Mouse (Mus musculus) embryonic facial prominence, embryonic 10.5 days (tissue): Measurements from ENCODE around the gene Gsta2. TPM values are rescaled to one million over a fixed set of nuclear protein-coding genes. Genes with fewer than 3 reads are reported as not detected.
A peak's percentile ranks its signal among the peaks of the same experiment; 100 is the strongest.

ENCODE experiments used
- DNase-seq: peaks from one replicate; pipeline ENCODE4 v3.0.0-alpha.2; 2017; ENCODE audit warnings: low spot score
- H3K27ac ChIP-seq: fragments of 300-500 bp; sonication (generic); replicated peaks from 2 replicates; pipeline ENCODE4 v1.5.1; 2016; ENCODE audit warnings: mild to moderate bottlenecking
- H3K27me3 ChIP-seq: fragments of 300-500 bp; sonication (generic); replicated peaks from 2 replicates; pipeline ENCODE4 v1.6.1; 2016; ENCODE audit warnings: low read depth, mild to moderate bottlenecking; ENCODE audit not compliant: poor library complexity, severe bottlenecking
- H3K36me3 ChIP-seq: fragments of 300-500 bp; sonication (generic); replicated peaks from 2 replicates; pipeline ENCODE4 v1.6.1; 2016; ENCODE audit warnings: mild to moderate bottlenecking, moderate library complexity
- H3K4me1 ChIP-seq: fragments of 300-500 bp; sonication (generic); 2 replicates; pipeline ENCODE4 v1.6.1; 2016
- H3K4me3 ChIP-seq: fragments of 300-500 bp; sonication (generic); 2 replicates; pipeline ENCODE4 v1.5.1; 2016; ENCODE audit warnings: mild to moderate bottlenecking, moderate library complexity
- H3K9me3 ChIP-seq: fragments of 300-500 bp; sonication (generic); 2 replicates; pipeline ENCODE4 v1.6.1; 2016; ENCODE audit warnings: mild to moderate bottlenecking
- WGBS: fragments of 180-500 bp; shearing (Covaris S2); methylation state at CpG from one replicate; pipeline ENCODE4 v1.1.7; 2016; 5-methylcytosine and 5-hydroxymethylcytosine counted together
- polyA plus RNA-seq: library from polyadenylated mRNA; unstranded; fragments of >200 nt; fragmentation: Nextera tagmentation; extraction: Ambion mirVana; gene quantifications from 2 replicates; pipeline ENCODE4 v1.2.1, GENCODE M21; 2016

Gsta2 gene
- not detected in 2 replicates for polyA plus RNA-seq

DNA sequence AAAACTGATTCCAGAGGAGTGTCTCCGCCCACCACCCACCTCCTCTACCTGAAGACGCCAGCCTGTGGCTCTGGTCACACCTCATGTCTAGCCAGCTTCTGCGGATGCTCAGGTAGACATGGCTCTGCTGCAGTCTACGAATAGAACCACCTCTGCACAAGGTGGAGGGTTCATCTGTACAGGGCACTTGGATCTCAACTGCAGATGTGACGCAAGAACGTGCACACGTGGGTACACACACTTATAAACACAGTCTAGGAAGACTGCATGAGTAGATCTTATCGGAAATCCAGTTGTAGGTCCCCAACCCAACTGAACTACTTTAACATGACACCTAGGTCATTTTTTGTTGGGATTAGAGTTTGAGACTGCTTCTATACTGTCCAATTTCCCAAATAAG, at the start of gene Gsta2:
Gene Gsta2 (minus strand): TSS at position 178 of the 400 bp plus-strand sequence.
- Histone ChIP-seq H3K4me3 (no peak within 1 kb of the TSS), H3K27ac (no peak within 1 kb of the TSS), H3K4me1 (no peaks in the 10 kb centered on the region), H3K36me3 (no peaks in the 10 kb centered on the region), H3K27me3 (no peaks in the 10 kb centered on the region), H3K9me3 (no peaks in the 10 kb centered on the region)
- WGBS = 90% methylated on average over 8 of the region's 8 CpGs
- no peak for DNase-seq

- Histone ChIP-seq H3K4me3 (no peak overlapping the region), H3K27ac (no peak overlapping the region), H3K27me3 (peaks cover 27% of the 10 kb centered on the region), H3K36me3 (no peaks in the 10 kb centered on the region), H3K4me1 (no peaks in the 10 kb centered on the region), H3K9me3 (no peaks in the 10 kb centered on the region)
- DNase-seq = no peak
- 94% methylated on average over 7 of the region's 7 CpGs for WGBS
Measured at GRCm38 (mm10) chr9:78401596-78401995, 46.0 kb upstream of the Gsta2 start.

- H3K4me3 ChIP-seq = no peak overlapping the region
- WGBS = 90% methylated on average over 5 of the region's 5 CpGs
Measured at GRCm38 (mm10) chr9:78400570-78400969, 45.0 kb upstream of the Gsta2 start.

DNA sequence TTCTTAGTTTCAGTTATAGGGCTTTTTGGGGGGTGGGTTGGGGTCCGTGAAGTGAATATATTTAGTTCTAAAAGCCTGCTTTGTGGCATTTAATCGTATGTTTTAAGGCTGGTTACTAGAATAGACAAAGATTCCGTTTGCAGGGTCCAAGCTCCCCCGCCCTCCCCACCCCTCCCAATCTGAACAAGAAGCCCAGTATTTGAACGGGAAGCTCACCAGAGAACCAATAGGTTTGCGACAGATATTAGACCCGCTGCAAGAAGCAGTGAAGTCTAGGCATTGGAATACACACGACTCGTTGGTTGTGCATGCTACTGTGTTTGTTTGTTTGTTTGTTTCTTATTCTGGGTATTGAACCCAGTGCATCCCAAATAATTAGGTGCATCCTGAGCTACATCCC, 40.9 kb upstream of the Gsta2 start:
- Histone ChIP-seq H3K27me3 (peaks cover 74% of the 10 kb centered on the region), H3K4me3 (peak overlapping the region; percentile 50; the same call in 1 of the 2 replicates), H3K36me3 (no peaks in the 10 kb centered on the region), H3K4me1 (peaks cover 10% of the 10 kb centered on the region), H3K9me3 (no peaks in the 10 kb centered on the region), H3K27ac (no peak overlapping the region)
- WGBS = 65% methylated on average over 9 of the region's 9 CpGs
- DNase-seq = no peak

More at GRCm38 (mm10) chr9:78400570-78400969, 45.0 kb upstream of the Gsta2 start:
- Histone ChIP-seq H3K27me3 (peaks cover 37% of the 10 kb centered on the region), H3K27ac (no peak overlapping the region), H3K4me1 (peaks cover 8% of the 10 kb centered on the region), H3K36me3 (no peaks in the 10 kb centered on the region), H3K9me3 (no peaks in the 10 kb centered on the region)
- DNase-seq = no peak

GRCm38 (mm10) chr9:78395630-78396351, 40.2 kb upstream of the Gsta2 start, which contains the start of gene Ddx43:
Ddx43 (plus strand) TSS chr9:78395777.
- H3K27me3 ChIP-seq = peaks cover 81% of the 10 kb centered on the region
- H3K27ac ChIP-seq = peak within 1 kb of the TSS; percentile 20; the same call in 1 of the 2 replicates
- no peaks in the 10 kb centered on the region for H3K9me3 ChIP-seq
- 7% methylated on average over 93 of the region's 93 CpGs for WGBS
- DNase-seq = peak; percentile 87
- H3K4me1 ChIP-seq = peaks cover 10% of the 10 kb centered on the region
- H3K4me3 ChIP-seq = peak within 1 kb of the TSS; percentile 50
- no peaks in the 10 kb centered on the region for H3K36me3 ChIP-seq

GRCm38 (mm10) chr9:78395244-78395629, 39.6 kb upstream of the Gsta2 start:
- peak overlapping the region; percentile 50 for H3K4me3 ChIP-seq
- H3K27ac ChIP-seq = no peak overlapping the region
- no peaks in the 10 kb centered on the region for H3K9me3 ChIP-seq
- H3K4me1 ChIP-seq = peaks cover 10% of the 10 kb centered on the region
- DNase-seq = no peak
- WGBS = 43% methylated on average over 11 of the region's 11 CpGs
- peaks cover 82% of the 10 kb centered on the region for H3K27me3 ChIP-seq
- no peaks in the 10 kb centered on the region for H3K36me3 ChIP-seq

DNA sequence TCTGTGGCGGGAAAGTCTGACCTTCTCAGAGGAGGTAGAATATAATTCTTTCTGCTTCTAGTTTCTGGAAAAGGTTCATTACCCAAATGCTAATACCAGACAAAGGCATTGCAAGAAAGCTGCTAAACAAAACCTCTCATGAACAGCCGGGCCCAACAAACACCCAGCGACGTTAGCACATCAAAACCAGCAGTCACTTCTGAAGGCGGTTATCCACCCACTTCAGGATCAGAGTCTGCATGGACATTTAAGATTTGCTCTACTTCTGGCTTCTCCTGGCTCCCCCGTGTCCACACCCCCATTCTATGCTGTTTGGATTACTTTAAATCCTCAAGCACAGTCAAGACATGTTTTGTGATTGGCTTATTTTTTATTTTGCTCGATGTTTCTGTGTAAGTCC, 39.0 kb upstream of the Gsta2 start:
- Histone ChIP-seq H3K36me3 (no peaks in the 10 kb centered on the region), H3K9me3 (no peaks in the 10 kb centered on the region), H3K4me1 (peaks cover 10% of the 10 kb centered on the region), H3K27me3 (peaks cover 81% of the 10 kb centered on the region), H3K27ac (no peak overlapping the region), H3K4me3 (no peak overlapping the region)
- WGBS = 68% methylated on average over 7 of the region's 7 CpGs
- no peak for DNase-seq

DNA sequence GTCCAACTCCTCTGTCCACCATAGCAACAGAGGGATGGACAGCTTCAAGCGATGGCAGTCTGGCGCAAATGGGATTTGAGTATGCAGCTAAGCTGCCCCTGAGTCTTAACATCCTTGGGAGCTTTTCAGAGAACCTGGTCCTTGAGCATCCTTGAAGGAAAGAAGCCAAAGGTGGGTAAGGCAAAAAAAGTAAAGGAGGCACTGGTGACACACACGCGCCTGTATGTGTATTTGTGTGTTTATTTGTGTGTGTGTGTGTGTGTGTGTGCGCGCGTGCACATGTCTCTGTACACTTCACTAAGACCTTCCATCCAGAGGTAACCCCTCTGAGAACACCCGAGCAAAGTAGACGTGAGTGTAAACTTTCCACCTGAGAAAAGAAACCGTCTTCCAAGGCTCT, 38.2 kb upstream of the Gsta2 start:
- H3K9me3 ChIP-seq = no peaks in the 10 kb centered on the region
- no peak for DNase-seq
- H3K36me3 ChIP-seq = no peaks in the 10 kb centered on the region
- H3K4me1 ChIP-seq = peaks cover 10% of the 10 kb centered on the region
- H3K27me3 ChIP-seq = peaks cover 73% of the 10 kb centered on the region
- WGBS = 86% methylated on average over 10 of the region's 10 CpGs
- H3K27ac ChIP-seq = no peak overlapping the region
- H3K4me3 ChIP-seq = no peak overlapping the region

- WGBS = 61% methylated on average over 5 of the region's 5 CpGs
Measured at GRCm38 (mm10) chr9:78389981-78390380, 34.4 kb upstream of the Gsta2 start.

DNA sequence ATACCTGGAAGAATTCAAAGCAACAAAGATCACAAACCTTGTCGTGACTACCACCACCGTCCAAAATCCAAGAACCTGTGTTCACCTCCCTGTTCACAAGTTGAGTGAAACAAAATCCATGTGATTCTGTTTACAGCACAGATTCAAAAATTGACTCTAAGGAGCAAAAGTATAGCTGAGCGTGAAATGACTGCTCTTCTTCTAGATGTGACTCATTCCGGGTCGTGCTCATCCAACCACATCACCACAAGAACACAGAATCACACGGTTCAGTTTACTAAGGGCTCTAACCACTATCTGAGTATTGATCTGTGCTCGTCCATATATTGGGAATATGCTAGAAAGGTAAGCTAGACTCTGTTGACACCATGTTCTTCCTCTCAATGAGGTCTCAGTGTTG, 31.4 kb upstream of the Gsta2 start:
- peaks cover 9% of the 10 kb centered on the region for H3K27me3 ChIP-seq
- no peak overlapping the region for H3K4me3 ChIP-seq
- no peaks in the 10 kb centered on the region for H3K4me1 ChIP-seq
- no peak overlapping the region for H3K27ac ChIP-seq
- H3K36me3 ChIP-seq = no peaks in the 10 kb centered on the region
- no peaks in the 10 kb centered on the region for H3K9me3 ChIP-seq
- 87% methylated on average over 7 of the region's 7 CpGs for WGBS
- no peak for DNase-seq

More at GRCm38 (mm10) chr9:78389981-78390380, 34.4 kb upstream of the Gsta2 start:
- no peaks in the 10 kb centered on the region for H3K9me3 ChIP-seq
- no peaks in the 10 kb centered on the region for H3K4me1 ChIP-seq
- no peaks in the 10 kb centered on the region for H3K36me3 ChIP-seq
- DNase-seq = no peak
- H3K27me3 ChIP-seq = peaks cover 38% of the 10 kb centered on the region
- no peak overlapping the region for H3K27ac ChIP-seq
- H3K4me3 ChIP-seq = no peak overlapping the region

DNA sequence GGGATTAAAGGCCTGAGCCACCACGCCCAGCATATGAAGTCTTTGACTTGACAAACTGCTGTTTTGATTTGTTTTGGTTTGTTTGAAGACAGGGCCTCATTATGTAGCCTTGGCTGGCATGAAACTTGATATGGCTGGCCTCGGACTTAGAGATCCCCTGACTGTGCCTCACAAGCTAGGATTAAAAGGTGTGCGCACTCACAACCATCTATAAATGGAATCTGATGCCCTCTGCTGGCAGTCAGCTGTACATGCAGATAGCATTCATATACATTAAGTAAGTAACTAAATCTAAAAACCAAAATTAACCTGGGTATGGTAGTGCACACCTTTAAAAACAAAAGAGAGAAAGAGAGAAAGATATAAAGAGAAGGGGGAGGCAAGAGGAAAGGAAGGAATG, 30.3 kb upstream of the Gsta2 start:
- 52% methylated on average over 3 of the region's 3 CpGs for WGBS
- peak; percentile 22 for DNase-seq
- no peaks in the 10 kb centered on the region for H3K36me3 ChIP-seq

GRCm38 (mm10) chr9:78378113-78378785, 22.7 kb upstream of the Gsta2 start, which contains the start of gene Ooep:
Ooep (minus strand) TSS chr9:78378725.
- Histone ChIP-seq H3K9me3 (no peaks in the 10 kb centered on the region), H3K4me1 (peaks cover 12% of the 10 kb centered on the region), H3K27ac (no peak within 1 kb of the TSS; the same call in 1 of the 2 replicates), H3K27me3 (peaks cover 31% of the 10 kb centered on the region), H3K36me3 (no peaks in the 10 kb centered on the region), H3K4me3 (peak within 1 kb of the TSS; percentile 56)
- DNase-seq = peak; percentile 67
- 3% methylated on average over 23 of the region's 23 CpGs for WGBS

More for the DNA sequence above, 30.3 kb upstream of the Gsta2 start:
- H3K27ac ChIP-seq = no peak overlapping the region
- H3K9me3 ChIP-seq = no peaks in the 10 kb centered on the region
- H3K4me3 ChIP-seq = no peak overlapping the region
- H3K4me1 ChIP-seq = no peaks in the 10 kb centered on the region
- peaks cover 2% of the 10 kb centered on the region; the same call in 1 of the 2 replicates for H3K27me3 ChIP-seq

DNA sequence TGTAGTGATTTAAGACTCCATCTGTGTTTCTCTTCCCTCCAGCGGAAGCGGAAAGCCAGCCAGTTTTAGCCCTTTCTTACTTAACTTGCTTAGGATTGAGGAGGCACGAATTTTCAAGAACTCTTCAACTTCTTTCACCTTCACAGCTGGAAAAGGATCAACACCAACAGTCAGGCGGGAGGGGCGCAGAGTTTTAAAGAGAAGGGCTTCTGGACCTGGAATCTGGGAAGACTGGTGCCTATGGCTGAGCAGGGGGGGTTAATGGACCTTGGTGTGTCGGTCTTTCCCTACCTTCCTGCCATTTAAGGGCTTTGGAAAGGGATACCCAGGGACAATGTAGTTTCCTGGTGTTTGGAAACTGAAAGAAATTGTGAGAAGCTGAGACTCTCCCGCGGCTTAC, 22.0 kb upstream of the Gsta2 start:
- H3K27me3 ChIP-seq = peaks cover 31% of the 10 kb centered on the region
- WGBS = 24% methylated on average over 8 of the region's 8 CpGs
- peak overlapping the region; percentile 56 for H3K4me3 ChIP-seq
- H3K4me1 ChIP-seq = peaks cover 12% of the 10 kb centered on the region
- H3K27ac ChIP-seq = no peak overlapping the region
- H3K9me3 ChIP-seq = no peaks in the 10 kb centered on the region
- no peak for DNase-seq
- H3K36me3 ChIP-seq = no peaks in the 10 kb centered on the region
